Mouse (Mus musculus): Measurements from ENCODE around the gene Recql. TPM values are rescaled to one million over a fixed set of nuclear protein-coding genes. Genes with fewer than 3 reads are reported as not detected.

Recql gene
- polyA plus RNA-seq, 1 experiment = 59.3 TPM

- Histone ChIP-seq H3K27ac (ENCODE audit: control insufficient read depth, insufficient read depth, low read depth, low read length, poor library complexity) (no peak overlapping the region), H3K4me3 (replicated peaks; ENCODE audit: control insufficient read depth, low read depth, low read length) (no peak overlapping the region), H3K4me1 (ENCODE audit: control insufficient read depth, insufficient read depth, low read length) (no peaks in the 10 kb centered on the region; the same call in 1 of the 2 replicates)
- 64% methylated on average over 5 of the region's 5 CpGs for WGBS
- TF ChIP-seq POLR2A (IDR thresholded peaks at IDR 0.05; ENCODE audit: borderline replicate concordance, control insufficient read depth, low read depth, low read length) = no peak
- TF ChIP-seq CTCF (IDR thresholded peaks at IDR 0.05; ENCODE audit: control insufficient read depth, insufficient read depth, low read length) = no peak
Observed at GRCm38 (mm10) chr6:142394669-142395068, 7.8 kb upstream of the Recql start.

GRCm38 (mm10) chr6:142392312-142392711 is 5.4 kb upstream of the Recql start:
- Histone ChIP-seq H3K27ac (ENCODE audit: control insufficient read depth, insufficient read depth, low read depth, low read length, poor library complexity) (no peak overlapping the region), H3K4me1 (ENCODE audit: control insufficient read depth, insufficient read depth, low read length) (no peaks in the 10 kb centered on the region; the same call in 1 of the 2 replicates), H3K4me3 (replicated peaks; ENCODE audit: control insufficient read depth, low read depth, low read length) (no peak overlapping the region)
- 67% methylated on average over 5 of the region's 5 CpGs for WGBS
- no peak for TF ChIP-seq POLR2A (IDR thresholded peaks at IDR 0.05; ENCODE audit: borderline replicate concordance, control insufficient read depth, low read depth, low read length)

GRCm38 (mm10) chr6:142389101-142389500 is 2.2 kb upstream of the Recql start:
- TF ChIP-seq POLR2A (IDR thresholded peaks at IDR 0.05; ENCODE audit: borderline replicate concordance, control insufficient read depth, low read depth, low read length) (no peak), CTCF (IDR thresholded peaks at IDR 0.05; ENCODE audit: control insufficient read depth, insufficient read depth, low read length) (no peak)
- Histone ChIP-seq H3K4me1 (ENCODE audit: control insufficient read depth, insufficient read depth, low read length) (no peaks in the 10 kb centered on the region; the same call in 1 of the 2 replicates), H3K27ac (ENCODE audit: control insufficient read depth, insufficient read depth, low read depth, low read length, poor library complexity) (no peak overlapping the region), H3K4me3 (replicated peaks; ENCODE audit: control insufficient read depth, low read depth, low read length) (no peak overlapping the region)
- 28% methylated on average over 2 of the region's 2 CpGs for WGBS

GRCm38 (mm10) chr6:142387755-142388271 is 926 bp upstream of the Recql start:
- H3K4me3 ChIP-seq (replicated peaks; ENCODE audit: control insufficient read depth, low read depth, low read length) = peak overlapping the region; percentile 99
- WGBS = 14% methylated on average over 8 of the region's 8 CpGs
- H3K27ac ChIP-seq (ENCODE audit: control insufficient read depth, insufficient read depth, low read depth, low read length, poor library complexity) = no peak overlapping the region
- no peak for TF ChIP-seq CTCF (IDR thresholded peaks at IDR 0.05; ENCODE audit: control insufficient read depth, insufficient read depth, low read length)
- TF ChIP-seq POLR2A (IDR thresholded peaks at IDR 0.05; ENCODE audit: borderline replicate concordance, control insufficient read depth, low read depth, low read length) = no peak
- H3K4me1 ChIP-seq (ENCODE audit: control insufficient read depth, insufficient read depth, low read length) = no peaks in the 10 kb centered on the region; the same call in 1 of the 2 replicates

GRCm38 (mm10) chr6:142386285-142387010 is 439 bp downstream of the Recql start:
- TF ChIP-seq POLR2A (IDR thresholded peaks at IDR 0.05; ENCODE audit: borderline replicate concordance, control insufficient read depth, low read depth, low read length) = no peak
- no peak for TF ChIP-seq CTCF (IDR thresholded peaks at IDR 0.05; ENCODE audit: control insufficient read depth, insufficient read depth, low read length)
- Histone ChIP-seq H3K27ac (ENCODE audit: control insufficient read depth, insufficient read depth, low read depth, low read length, poor library complexity) (peak overlapping the region; percentile 85), H3K4me3 (replicated peaks; ENCODE audit: control insufficient read depth, low read depth, low read length) (peak overlapping the region; percentile 99), H3K4me1 (ENCODE audit: control insufficient read depth, insufficient read depth, low read length) (no peaks in the 10 kb centered on the region; the same call in 1 of the 2 replicates)
- WGBS = under 1% methylated on average over 31 of the region's 31 CpGs

- H3K4me1 ChIP-seq (ENCODE audit: control insufficient read depth, insufficient read depth, low read length) = no peaks in the 10 kb centered on the region
- TF ChIP-seq CTCF (IDR thresholded peaks at IDR 0.05; ENCODE audit: control insufficient read depth, insufficient read depth, low read length) (no peak), POLR2A (IDR thresholded peaks at IDR 0.05; ENCODE audit: borderline replicate concordance, control insufficient read depth, low read depth, low read length) (no peak)
- 90% methylated on average over 9 of the region's 9 CpGs for WGBS
Observed at GRCm38 (mm10) chr6:142384521-142384920, 2.4 kb downstream of the Recql start.

GRCm38 (mm10) chr6:142381615-142382014 is 5.3 kb downstream of the Recql start:
- Histone ChIP-seq H3K4me3 (replicated peaks; ENCODE audit: control insufficient read depth, low read depth, low read length) (no peak overlapping the region), H3K27ac (ENCODE audit: control insufficient read depth, insufficient read depth, low read depth, low read length, poor library complexity) (no peak overlapping the region), H3K4me1 (ENCODE audit: control insufficient read depth, insufficient read depth, low read length) (no peaks in the 10 kb centered on the region)
- 89% methylated on average over 7 of the region's 7 CpGs for WGBS
- TF ChIP-seq CTCF (IDR thresholded peaks at IDR 0.05; ENCODE audit: control insufficient read depth, insufficient read depth, low read length) (no peak), POLR2A (IDR thresholded peaks at IDR 0.05; ENCODE audit: borderline replicate concordance, control insufficient read depth, low read depth, low read length) (no peak)

More at GRCm38 (mm10) chr6:142384521-142384920, 2.4 kb downstream of the Recql start:
- Histone ChIP-seq H3K27ac (ENCODE audit: control insufficient read depth, insufficient read depth, low read depth, low read length, poor library complexity) (no peak overlapping the region), H3K4me3 (replicated peaks; ENCODE audit: control insufficient read depth, low read depth, low read length) (no peak overlapping the region)

- 78% methylated on average over 6 of the region's 6 CpGs for WGBS
- Histone ChIP-seq H3K4me1 (ENCODE audit: control insufficient read depth, insufficient read depth, low read length) (no peaks in the 10 kb centered on the region), H3K4me3 (replicated peaks; ENCODE audit: control insufficient read depth, low read depth, low read length) (no peak overlapping the region), H3K27ac (ENCODE audit: control insufficient read depth, insufficient read depth, low read depth, low read length, poor library complexity) (no peak overlapping the region)
- TF ChIP-seq POLR2A (IDR thresholded peaks at IDR 0.05; ENCODE audit: borderline replicate concordance, control insufficient read depth, low read depth, low read length) = no peak
- TF ChIP-seq CTCF (IDR thresholded peaks at IDR 0.05; ENCODE audit: control insufficient read depth, insufficient read depth, low read length) = no peak
Observed at GRCm38 (mm10) chr6:142379961-142380360, 6.9 kb downstream of the Recql start.
